Mouse (Mus musculus): ENCODE data around the gene Lrrc38. TPM values are rescaled to one million over a fixed set of nuclear protein-coding genes. Genes with fewer than 3 reads are reported as not detected.

Lrrc38 gene
- polyA plus RNA-seq (2015; fragmentation: Nextera tagmentation; extraction: Ambion mirVana), result 0.06 and 0.07 TPM in 2 replicates

GRCm38 (mm10) chr4:143349484-143349906 lies at the start of gene Lrrc38:
Gene Lrrc38 (plus strand): TSS chr4:143349757.
- H3K9ac ChIP-seq, result peak within 1 kb of the TSS; percentile 5; the same call in 1 of the 2 replicates
- H3K4me2 ChIP-seq, result peak within 1 kb of the TSS; percentile 69
- under 1% methylated on average over 19 of the region's 19 CpGs for WGBS
- peaks cover 11% of the 10 kb centered on the region for H3K4me1 ChIP-seq
- no peaks in the 10 kb centered on the region for H3K9me3 ChIP-seq
- H3K36me3 ChIP-seq, result no peaks in the 10 kb centered on the region
- ATAC-seq (ENCODE audit: borderline replicate concordance, extremely low read depth, low FRiP score, low TSS enrichment), result 0 out of 2 replicates have a peak, but pooled peaks have one; percentile 29
- peak within 1 kb of the TSS; percentile 36 for H3K4me3 ChIP-seq
- H3K27me3 ChIP-seq, result peaks cover 49% of the 10 kb centered on the region
- no peak within 1 kb of the TSS for H3K27ac ChIP-seq

DNA sequence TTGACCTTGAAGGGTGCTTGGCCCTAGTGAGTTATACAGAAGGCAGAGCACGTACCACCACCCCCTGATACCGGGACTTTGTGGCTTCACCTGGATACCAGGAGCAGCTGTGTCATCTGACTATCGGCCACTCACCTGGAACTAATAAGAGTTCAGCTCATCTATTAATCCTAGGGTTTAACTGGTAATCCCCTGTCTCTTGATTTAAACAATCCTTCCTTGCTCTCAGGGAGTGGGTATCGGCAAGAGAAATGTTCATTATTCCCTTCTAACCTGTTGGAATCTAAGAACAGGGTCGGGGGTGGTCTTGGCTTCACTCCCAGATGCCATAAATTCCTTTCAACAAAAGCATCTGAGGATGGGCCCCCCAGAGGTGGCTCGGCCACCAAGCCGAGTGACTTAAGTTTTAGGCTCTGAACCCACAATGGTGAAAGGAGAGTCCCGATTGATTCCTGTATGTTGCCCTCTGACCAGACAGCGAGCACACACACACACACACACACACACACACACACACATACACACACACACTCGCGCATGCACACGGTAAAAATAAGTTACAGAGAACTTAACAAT lies 49.4 kb upstream of the Lrrc38 start:
- Histone ChIP-seq H3K9me3 (no peaks in the 10 kb centered on the region), H3K9ac (no peak overlapping the region), H3K27ac (peak overlapping the region; percentile 19; the same call in 1 of the 2 replicates), H3K4me2 (peak overlapping the region; percentile 69), H3K4me3 (peak overlapping the region; percentile 43), H3K4me1 (peaks cover 40% of the 10 kb centered on the region), H3K36me3 (no peaks in the 10 kb centered on the region), H3K27me3 (peaks cover 5% of the 10 kb centered on the region; the same call in 1 of the 2 replicates)
- 9% methylated on average over 12 of the region's 12 CpGs for WGBS
- ATAC-seq (ENCODE audit: borderline replicate concordance, extremely low read depth, low FRiP score, low TSS enrichment), result no peak

DNA sequence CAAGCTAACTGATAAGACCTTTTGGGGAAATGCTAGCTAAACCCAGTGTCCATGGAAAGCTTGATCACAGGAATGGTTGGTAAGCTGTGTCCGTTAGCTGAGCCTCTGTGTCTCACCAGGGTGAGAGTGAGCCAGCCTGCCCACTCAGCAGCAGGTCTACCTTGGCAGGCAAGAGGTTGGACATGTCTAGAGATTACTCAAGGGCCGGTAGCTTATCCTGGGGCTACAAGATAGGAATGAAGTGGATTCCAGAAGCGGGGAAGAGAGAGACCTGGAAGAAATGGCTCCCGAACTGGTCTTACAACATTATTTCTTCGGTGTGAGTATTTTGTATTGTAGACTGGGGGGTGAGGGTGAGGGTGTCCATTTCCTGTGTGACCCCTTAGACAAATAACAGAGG lies 48.5 kb upstream of the Lrrc38 start:
- peaks cover 5% of the 10 kb centered on the region; the same call in 1 of the 2 replicates for H3K27me3 ChIP-seq
- H3K36me3 ChIP-seq, result no peaks in the 10 kb centered on the region
- H3K4me2 ChIP-seq, result peak overlapping the region; percentile 69
- H3K4me3 ChIP-seq, result no peak overlapping the region
- WGBS, result 42% methylated on average over 5 of the region's 5 CpGs
- no peaks in the 10 kb centered on the region for H3K9me3 ChIP-seq
- H3K9ac ChIP-seq, result no peak overlapping the region
- peaks cover 35% of the 10 kb centered on the region for H3K4me1 ChIP-seq
- 0 out of 2 replicates have a peak overlapping the region, but pooled peaks have one; percentile 9 for H3K27ac ChIP-seq
- no peak for ATAC-seq (ENCODE audit: borderline replicate concordance, extremely low read depth, low FRiP score, low TSS enrichment)

DNA sequence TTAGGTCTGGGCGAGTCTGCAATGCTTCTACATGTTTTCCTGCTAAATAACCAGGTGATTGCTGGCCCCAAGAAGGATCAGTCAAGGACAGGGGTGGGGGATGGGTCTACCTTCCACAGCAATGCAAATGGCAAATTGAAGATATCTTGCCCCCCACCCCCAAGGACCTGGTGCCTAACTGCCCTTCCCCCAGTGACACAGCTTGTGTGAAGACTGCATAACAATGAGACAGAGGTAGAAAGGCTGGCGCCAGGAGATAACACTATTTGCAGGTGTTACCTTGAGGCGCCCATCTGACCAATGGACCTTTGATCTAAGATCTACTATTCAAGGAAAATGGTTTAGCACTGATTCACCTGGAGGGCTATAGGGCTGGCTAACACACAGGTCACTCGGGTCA lies 47.7 kb upstream of the Lrrc38 start:
- H3K9me3 ChIP-seq, result no peaks in the 10 kb centered on the region
- H3K4me3 ChIP-seq, result no peak overlapping the region
- peaks cover 5% of the 10 kb centered on the region; the same call in 1 of the 2 replicates for H3K27me3 ChIP-seq
- no peak for ATAC-seq (ENCODE audit: borderline replicate concordance, extremely low read depth, low FRiP score, low TSS enrichment)
- H3K4me2 ChIP-seq, result no peak overlapping the region
- H3K9ac ChIP-seq, result no peak overlapping the region
- H3K4me1 ChIP-seq, result peaks cover 31% of the 10 kb centered on the region
- H3K27ac ChIP-seq, result 0 out of 2 replicates have a peak overlapping the region, but pooled peaks have one; percentile 19
- H3K36me3 ChIP-seq, result no peaks in the 10 kb centered on the region
- WGBS, result 34% methylated on average over 4 of the region's 4 CpGs

DNA sequence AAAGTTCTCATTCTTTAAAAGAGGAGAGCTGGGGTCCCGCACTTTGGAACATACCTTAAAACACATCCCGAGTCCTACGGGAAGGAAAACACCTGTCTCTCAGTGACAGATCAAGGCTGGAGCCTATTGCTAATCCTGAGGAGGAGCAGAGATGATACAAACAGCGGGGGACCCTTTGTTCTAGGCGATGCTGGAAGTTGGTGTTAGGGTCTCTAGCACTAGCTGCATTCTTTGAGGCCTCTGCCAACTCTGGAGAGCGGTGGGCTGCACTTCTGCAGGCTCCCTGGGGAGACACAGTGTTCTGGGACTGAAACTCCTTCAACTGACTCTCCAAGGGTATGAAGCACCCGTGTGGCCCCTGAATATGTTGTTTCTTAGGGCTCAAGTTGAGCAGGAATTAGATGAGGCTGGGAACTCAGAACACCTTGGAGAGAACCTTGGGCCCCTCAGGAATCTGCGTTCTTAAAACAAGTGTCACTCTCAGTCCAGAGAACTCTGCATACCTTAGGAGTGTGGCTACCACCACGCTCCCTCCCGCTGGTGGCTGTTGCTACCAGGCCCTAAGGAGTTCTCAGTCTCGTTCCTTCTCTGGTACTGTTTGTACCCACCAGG lies 47.2 kb upstream of the Lrrc38 start:
- Histone ChIP-seq H3K36me3 (no peaks in the 10 kb centered on the region), H3K9me3 (no peaks in the 10 kb centered on the region), H3K27ac (no peak overlapping the region), H3K4me3 (no peak overlapping the region), H3K27me3 (peaks cover 5% of the 10 kb centered on the region; the same call in 1 of the 2 replicates), H3K4me2 (no peak overlapping the region), H3K9ac (no peak overlapping the region), H3K4me1 (peaks cover 27% of the 10 kb centered on the region; the same call in 1 of the 2 replicates)
- ATAC-seq (ENCODE audit: borderline replicate concordance, extremely low read depth, low FRiP score, low TSS enrichment), result no peak
- WGBS, result 37% methylated on average over 11 of the region's 11 CpGs

- Histone ChIP-seq H3K27ac (no peak overlapping the region), H3K4me3 (no peak overlapping the region), H3K27me3 (no peaks in the 10 kb centered on the region), H3K36me3 (no peaks in the 10 kb centered on the region), H3K9ac (no peak overlapping the region), H3K9me3 (no peaks in the 10 kb centered on the region), H3K4me2 (no peak overlapping the region), H3K4me1 (0 out of 2 replicates have a peak, but pooled peaks cover 12% of the 10 kb centered on the region)
- ATAC-seq (ENCODE audit: borderline replicate concordance, extremely low read depth, low FRiP score, low TSS enrichment), result no peak
- 89% methylated on average over 4 of the region's 4 CpGs for WGBS
Observed at GRCm38 (mm10) chr4:143305031-143305430, 44.5 kb upstream of the Lrrc38 start.

DNA sequence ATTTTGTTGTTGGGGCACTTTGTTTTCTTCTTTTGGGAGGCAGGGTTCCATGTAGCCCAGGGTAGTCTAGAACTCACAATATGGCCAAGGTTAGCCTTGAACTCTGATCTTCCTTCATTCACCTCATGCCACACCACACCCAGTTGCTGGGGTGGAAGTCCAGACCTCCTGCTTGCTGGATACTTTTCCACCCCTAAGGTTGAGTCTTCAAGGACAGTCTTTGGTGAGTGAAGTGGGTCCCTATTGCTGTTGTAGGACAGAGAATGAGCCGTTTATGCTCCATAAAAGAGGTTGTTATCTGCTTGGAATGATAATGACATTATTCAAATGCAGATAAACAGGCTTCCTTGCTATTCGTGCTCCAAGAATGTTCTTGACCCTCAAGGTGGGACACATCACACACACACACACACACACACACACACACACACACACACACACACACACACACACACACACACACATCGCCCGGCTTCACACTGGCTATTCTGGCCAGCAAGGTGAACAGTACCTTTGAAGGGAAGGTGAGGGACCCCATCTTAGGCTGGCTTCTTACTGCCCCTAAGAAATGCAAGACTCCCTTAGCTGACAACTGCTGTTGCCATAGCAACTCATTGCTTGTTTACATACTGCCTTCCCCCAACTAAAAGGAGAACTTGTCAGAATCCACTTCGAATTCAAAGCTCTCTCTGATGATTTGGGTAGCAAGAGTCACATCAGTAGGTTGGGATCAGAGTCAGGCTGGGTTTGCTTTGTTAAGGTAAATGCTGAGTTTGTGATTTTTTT lies 43.4 kb upstream of the Lrrc38 start:
- WGBS, result 50% methylated on average over 5 of the region's 5 CpGs
- no peaks in the 10 kb centered on the region for H3K27me3 ChIP-seq
- H3K4me3 ChIP-seq, result no peak overlapping the region
- H3K9me3 ChIP-seq, result no peaks in the 10 kb centered on the region
- no peak for ATAC-seq (ENCODE audit: borderline replicate concordance, extremely low read depth, low FRiP score, low TSS enrichment)
- H3K36me3 ChIP-seq, result no peaks in the 10 kb centered on the region
- no peak overlapping the region for H3K27ac ChIP-seq
- H3K4me1 ChIP-seq, result 0 out of 2 replicates have a peak, but pooled peaks cover 9% of the 10 kb centered on the region
- no peak overlapping the region for H3K9ac ChIP-seq
- no peak overlapping the region for H3K4me2 ChIP-seq

DNA sequence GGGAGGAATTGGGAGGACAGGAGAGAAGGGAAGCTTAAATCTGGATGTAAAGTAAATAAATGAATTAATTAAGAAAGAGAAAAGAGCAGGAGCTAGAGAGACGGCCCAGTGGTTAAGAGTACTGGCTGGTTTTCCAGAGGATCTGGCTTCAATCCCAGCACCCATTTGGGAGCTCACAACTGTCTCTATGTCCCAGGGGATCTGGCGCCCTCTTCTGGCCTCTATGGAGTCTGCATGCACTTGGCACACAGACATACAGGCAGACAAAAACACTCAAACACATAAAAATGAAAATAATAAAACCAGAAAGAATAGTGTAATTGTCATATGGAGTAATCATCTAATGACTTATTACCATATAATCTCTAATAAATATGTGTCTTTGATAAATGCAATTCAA lies 38.2 kb upstream of the Lrrc38 start:
- Histone ChIP-seq H3K9ac (no peak overlapping the region), H3K4me2 (no peak overlapping the region), H3K4me1 (no peaks in the 10 kb centered on the region), H3K4me3 (no peak overlapping the region), H3K9me3 (no peaks in the 10 kb centered on the region), H3K27me3 (no peaks in the 10 kb centered on the region), H3K36me3 (no peaks in the 10 kb centered on the region), H3K27ac (no peak overlapping the region)
- ATAC-seq (ENCODE audit: borderline replicate concordance, extremely low read depth, low FRiP score, low TSS enrichment), result no peak
- 36% methylated on average over 2 of the region's 2 CpGs for WGBS

DNA sequence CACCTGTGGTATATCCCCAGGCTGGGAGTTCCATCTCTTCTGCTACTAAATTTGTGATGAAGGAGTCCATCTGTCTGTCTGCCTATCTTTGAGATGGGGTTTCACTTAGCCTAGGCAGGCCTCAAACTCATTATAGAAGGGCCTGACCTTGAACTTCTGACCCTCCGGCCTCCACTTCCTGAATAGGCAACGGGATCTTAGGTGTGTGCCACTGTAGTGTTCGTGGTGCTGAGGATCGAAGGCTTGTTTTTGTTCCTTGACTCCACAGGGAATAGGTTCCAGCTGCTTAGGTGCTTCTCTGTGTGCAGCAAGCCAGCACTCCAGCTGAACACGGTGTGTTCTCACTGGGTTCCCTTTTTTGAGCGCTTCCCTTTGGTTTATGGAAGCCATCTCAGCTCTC lies 36.3 kb upstream of the Lrrc38 start:
- H3K4me1 ChIP-seq, result no peaks in the 10 kb centered on the region
- H3K36me3 ChIP-seq, result no peaks in the 10 kb centered on the region
- H3K4me3 ChIP-seq, result no peak overlapping the region
- H3K9ac ChIP-seq, result no peak overlapping the region
- no peaks in the 10 kb centered on the region for H3K27me3 ChIP-seq
- H3K4me2 ChIP-seq, result no peak overlapping the region
- 65% methylated on average over 6 of the region's 6 CpGs for WGBS
- H3K9me3 ChIP-seq, result no peaks in the 10 kb centered on the region
- no peak overlapping the region for H3K27ac ChIP-seq
- no peak for ATAC-seq (ENCODE audit: borderline replicate concordance, extremely low read depth, low FRiP score, low TSS enrichment)

DNA sequence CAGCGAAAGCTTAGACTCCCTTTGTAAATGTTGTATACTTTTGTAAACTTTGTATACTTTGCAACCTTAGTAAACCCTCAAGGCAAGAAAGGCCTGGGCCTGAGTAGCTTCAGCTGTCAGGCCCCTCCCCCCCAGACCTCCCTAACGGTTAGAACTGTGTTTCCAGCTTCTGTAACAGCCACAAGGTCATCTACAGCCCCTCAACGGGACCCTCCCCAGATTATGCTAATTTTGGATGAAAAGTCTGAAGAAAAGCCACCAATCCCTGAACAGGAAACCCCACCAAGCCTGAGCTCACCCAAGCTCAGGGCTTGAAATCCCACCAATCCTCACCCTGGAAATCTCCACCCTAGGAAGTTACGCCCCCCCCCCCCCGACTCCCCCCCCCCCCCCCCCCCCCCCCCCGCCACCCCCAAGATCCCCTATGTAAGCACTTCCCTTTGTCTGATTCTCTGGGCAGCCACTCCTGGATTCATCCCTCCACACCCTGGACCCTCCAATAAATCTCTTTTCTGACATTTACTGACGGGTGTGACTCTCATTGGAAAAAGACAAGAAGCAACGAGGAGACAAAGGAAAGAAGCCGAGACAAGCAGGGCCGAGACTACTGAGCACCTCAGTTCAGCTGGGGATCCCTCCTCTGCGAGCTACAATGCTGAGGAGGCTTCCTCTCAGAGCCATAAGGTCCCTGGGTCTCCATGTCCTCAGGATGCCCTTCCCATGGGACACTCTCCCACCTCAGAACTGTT lies 25.2 kb upstream of the Lrrc38 start:
- WGBS, result 15% methylated on average over 8 of the region's 11 CpGs
- no peak for ATAC-seq (ENCODE audit: borderline replicate concordance, extremely low read depth, low FRiP score, low TSS enrichment)

DNA sequence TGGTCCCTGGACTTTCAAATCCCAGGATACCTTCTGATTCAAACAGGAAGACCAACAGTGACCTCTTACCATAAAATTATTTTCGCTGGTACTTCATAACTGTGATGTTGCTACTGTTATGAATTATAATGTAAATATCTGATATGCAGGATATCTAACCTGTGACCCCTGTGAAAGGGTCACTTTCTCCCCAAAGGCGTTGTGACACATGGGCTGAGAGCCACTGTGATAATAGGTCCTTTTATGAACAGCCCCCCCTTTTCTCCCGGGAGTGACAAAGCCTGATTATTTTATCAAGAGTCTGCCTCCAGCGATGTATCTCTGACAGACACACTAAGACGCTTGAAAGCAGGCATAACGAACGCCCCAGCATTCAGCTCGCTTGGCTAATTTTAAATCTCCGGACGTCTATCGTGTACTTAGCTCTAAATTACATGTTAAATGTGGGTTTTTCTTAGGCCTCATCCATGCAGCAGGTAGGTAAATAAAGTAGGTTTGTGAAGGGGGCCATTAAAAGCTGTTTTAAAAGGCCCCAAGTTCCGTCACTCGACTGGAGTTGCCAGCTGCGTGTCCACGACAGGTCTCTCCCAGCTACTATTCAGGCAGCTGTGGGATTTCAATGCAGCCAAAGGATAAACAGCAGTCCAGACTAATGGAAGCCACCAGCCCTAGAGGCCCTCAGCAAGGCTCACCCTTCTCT lies 24.5 kb upstream of the Lrrc38 start:
- Histone ChIP-seq H3K27me3 (no peaks in the 10 kb centered on the region), H3K9ac (no peak overlapping the region), H3K4me1 (peaks cover 6% of the 10 kb centered on the region; the same call in 1 of the 2 replicates), H3K4me3 (peak overlapping the region; percentile 16), H3K27ac (no peak overlapping the region), H3K36me3 (no peaks in the 10 kb centered on the region), H3K4me2 (peak overlapping the region; percentile 48), H3K9me3 (no peaks in the 10 kb centered on the region)
- no peak for ATAC-seq (ENCODE audit: borderline replicate concordance, extremely low read depth, low FRiP score, low TSS enrichment)
- WGBS, result 15% methylated on average over 15 of the region's 15 CpGs

More for the DNA sequence above, 25.2 kb upstream of the Lrrc38 start:
- H3K27ac ChIP-seq, result no peak overlapping the region
- no peak overlapping the region for H3K9ac ChIP-seq
- no peak overlapping the region for H3K4me2 ChIP-seq
- no peak overlapping the region for H3K4me3 ChIP-seq
- H3K4me1 ChIP-seq, result peaks cover 6% of the 10 kb centered on the region; the same call in 1 of the 2 replicates
- H3K27me3 ChIP-seq, result no peaks in the 10 kb centered on the region
- H3K36me3 ChIP-seq, result no peaks in the 10 kb centered on the region
- no peaks in the 10 kb centered on the region for H3K9me3 ChIP-seq
